Mouse (Mus musculus) lung, postnatal 25 days (tissue): Measurements from ENCODE around the gene Dpm1.

Source experiments
- DNase-seq: peaks from one replicate; pipeline ENCODE4 v3.0.0; 2022; ENCODE audit warnings: low spot score

Gene Dpm1

GRCm38 (mm10) chr2:168230026-168230728 lies at the start of gene Dpm1, which contains the start of the genes Gm20716 and Mocs3:
Dpm1 (minus strand) TSS chr2:168230591.
Gm20716 (minus strand) TSS chr2:168230364.
Mocs3 (plus strand) TSS chr2:168230622.
- peak; percentile 90 for DNase-seq

DNA sequence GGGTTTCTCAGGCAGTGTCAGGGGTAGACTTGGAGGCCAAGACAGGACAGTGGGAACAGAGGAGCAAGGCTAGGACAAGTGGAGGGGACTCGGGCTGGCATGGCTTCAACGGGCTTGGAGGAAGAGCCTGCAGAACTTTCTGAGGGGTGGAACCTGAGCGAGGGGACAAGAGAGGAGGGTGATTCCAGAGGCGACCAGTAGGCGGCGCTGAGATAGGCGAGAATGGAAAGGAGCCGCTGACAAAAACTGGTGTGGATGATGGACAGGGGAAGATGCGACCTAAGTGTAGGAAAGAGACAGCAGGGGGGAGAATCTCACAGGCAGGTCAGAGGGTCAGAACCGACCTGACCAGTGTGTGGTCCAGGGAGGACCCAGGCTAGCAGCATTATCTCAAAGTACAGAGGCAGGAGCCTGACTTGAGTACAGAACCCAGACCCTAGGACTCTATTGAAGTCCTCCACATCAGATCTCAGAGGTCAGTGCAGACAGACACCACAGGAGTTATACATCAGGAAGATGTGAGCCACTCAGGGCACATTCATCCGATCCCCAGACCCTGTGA lies 44.1 kb upstream of the Dpm1 start:
- DNase-seq = peak; percentile 36

DNA sequence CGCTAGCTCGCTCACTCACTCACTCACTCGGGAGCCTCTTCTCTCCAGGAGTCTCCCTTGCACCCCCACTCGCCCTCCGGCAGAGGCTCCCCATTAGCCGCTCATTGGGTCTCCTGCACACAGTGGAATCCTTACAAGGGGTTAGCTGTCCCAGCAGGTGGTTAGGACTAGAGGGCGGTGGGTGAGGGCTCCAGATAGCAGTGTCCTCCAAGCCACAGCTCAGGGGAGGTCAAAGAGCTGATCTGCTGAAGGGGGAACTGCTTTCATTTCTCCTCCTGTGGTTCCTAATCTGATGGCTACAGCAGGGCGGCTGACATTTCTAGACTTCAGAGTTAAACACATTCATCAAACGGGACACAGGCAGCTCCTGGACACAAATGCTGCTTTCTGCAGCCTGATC lies 43.0 kb upstream of the Dpm1 start:
- DNase-seq = no peak

GRCm38 (mm10) chr2:168268033-168268432 lies 37.6 kb upstream of the Dpm1 start:
- peak; percentile 8 for DNase-seq

- DNase-seq = no peak
Measured at GRCm38 (mm10) chr2:168260900-168261299, 30.5 kb upstream of the Dpm1 start.

DNA sequence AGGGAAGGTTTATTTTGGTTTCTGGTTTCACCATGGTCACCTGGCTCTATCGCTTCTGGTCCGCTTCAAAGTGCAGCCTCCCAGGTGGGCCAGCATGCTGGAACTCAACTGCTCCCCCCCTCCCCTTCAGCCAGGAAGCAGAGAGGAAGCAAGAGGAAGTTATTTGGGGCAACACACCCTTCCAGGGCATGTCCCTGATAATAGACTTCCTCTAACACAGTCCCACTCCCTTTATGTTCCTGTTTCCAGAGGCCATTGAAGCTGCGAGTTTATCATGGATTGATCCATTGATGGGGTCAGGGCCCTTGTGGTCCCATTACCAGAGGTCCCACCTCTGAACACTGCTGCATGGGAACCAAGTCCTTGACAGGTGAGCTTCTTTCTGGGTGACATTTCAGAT lies 29.7 kb upstream of the Dpm1 start:
- DNase-seq = no peak

DNA sequence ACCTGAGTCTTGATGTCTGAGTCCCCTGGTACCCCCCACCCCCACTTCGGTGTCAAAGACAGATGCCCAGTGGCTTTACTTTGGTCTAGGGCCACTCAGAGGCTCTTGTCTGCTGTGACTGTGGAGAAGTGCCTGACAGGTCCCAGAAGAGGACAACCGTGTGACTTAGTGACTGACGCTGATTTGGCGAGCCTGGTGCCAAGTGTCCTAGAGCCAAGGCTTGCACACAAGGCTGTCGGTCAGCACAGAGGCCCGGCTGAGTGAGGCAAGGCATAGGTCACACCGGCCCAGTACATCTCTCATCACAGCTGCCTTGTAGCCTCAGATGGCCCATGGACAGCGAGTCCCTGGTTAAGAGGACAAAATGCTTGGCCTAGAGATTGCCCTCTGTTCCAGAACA lies 28.7 kb upstream of the Dpm1 start:
- DNase-seq = no peak

DNA sequence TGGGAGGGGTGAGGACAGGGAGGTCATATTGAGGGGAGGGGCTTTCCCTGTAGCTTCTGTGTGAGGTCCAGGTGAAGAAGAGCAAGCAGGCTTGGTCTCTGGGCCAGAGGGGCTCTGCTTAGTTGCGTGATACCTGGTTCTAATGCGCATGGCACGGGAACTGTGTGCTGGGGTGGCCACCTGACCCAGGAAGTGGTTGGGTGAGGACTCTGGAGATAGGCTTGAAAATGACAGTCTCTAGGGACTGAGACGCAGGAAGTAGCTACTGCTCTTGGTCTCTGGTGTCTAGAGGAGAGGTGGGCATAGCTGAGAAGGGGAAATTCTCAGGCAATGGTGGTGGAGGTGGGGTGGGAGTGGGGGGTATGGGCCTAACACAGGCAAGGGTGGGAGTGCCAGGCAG lies 26.8 kb upstream of the Dpm1 start:
- DNase-seq = no peak

GRCm38 (mm10) chr2:168256506-168256905 lies 26.1 kb upstream of the Dpm1 start:
- no peak for DNase-seq

DNA sequence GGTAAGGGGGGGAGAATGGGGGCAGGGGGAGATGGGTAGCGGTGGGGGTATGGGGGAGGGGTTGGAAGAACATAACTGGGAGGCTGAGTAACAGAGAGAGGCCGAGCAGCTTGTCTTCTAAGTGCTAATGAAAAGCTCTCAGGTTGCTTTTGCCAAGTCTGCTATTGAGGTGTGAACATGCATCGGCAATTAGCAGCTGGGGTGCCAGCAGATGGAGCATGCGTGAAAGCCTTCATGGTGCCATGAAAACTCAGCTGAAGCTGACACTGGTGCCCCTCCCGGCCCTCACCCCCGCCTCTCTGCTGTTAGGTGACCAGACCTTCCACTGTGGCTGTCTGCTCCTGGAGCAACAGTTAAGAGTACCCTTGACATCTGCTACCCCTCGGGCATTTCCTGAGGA lies 23.4 kb upstream of the Dpm1 start:
- no peak for DNase-seq

DNA sequence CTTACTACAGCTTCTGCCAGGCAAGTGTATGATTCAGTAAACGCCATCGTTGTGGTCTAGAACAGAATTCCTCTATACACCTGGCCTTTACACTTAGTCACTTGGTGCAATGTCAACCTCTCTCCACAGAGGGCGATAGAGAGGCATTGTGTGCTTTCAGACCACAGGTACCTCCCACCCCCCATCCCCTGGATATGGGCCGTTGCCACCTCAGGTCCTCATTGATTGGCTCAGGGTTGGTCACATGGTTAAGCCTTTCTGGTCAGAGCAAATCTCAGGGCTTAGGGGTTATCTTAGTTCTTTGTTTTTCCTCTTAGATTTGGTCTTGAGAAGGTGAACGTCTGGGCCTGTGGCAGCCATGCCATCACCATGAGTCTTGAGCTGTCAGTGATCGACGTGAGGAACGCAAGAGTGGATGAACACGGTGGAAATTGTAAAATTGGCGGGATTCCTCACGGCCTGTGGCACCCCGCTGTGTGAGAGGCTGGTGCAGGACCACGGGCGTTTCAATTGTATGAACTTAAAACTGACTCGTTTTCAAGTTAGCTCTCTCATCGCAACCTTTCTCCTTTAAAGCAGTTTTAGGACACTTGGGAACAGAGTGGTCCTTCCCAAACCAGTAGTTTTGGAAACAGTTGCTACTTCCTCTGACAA lies 22.4 kb upstream of the Dpm1 start:
- DNase-seq = peak; percentile 20

DNA sequence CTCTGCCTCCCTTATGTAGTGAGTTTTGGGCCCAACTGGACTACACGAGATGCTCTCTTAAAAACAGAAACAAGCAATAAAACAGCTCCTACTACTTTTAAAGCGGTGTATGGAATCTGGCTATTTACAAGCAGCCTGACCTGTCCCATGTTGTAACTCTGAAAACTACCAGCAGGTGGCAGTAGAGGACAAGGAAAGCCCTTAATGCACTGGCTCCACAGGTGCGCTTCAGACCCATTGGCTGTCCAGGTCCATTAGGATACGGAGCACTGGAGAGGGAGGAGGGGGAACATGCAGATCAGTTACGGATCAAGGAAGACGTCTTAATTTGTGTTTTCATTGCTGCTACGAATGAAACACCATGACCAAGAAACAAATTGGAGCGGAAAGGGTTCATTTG lies 19.9 kb upstream of the Dpm1 start:
- DNase-seq = peak; percentile 83

DNA sequence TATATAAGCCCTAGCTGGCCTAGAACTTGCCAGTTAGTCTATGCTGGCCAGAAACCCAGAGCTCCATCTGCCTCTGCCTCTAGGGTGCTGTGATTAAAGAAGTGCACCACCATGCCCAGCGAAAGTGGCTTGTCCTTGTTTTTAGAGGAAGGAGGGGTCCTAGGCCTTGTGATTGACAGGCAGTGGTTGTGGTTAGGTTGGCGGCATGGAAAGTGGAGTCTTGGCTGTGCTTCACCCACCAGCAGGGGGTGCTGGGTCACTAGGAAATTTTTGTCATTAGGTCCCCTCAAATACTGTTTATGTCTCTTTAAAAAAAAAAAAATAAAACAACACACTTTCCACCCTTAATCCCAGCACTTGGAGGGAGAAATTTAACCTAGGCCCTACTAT lies 18.5 kb upstream of the Dpm1 start:
- DNase-seq = no peak

- DNase-seq = no peak
Measured at GRCm38 (mm10) chr2:168248167-168248855, 17.9 kb upstream of the Dpm1 start.

GRCm38 (mm10) chr2:168245571-168245970 lies 15.2 kb upstream of the Dpm1 start:
- DNase-seq = no peak

DNA sequence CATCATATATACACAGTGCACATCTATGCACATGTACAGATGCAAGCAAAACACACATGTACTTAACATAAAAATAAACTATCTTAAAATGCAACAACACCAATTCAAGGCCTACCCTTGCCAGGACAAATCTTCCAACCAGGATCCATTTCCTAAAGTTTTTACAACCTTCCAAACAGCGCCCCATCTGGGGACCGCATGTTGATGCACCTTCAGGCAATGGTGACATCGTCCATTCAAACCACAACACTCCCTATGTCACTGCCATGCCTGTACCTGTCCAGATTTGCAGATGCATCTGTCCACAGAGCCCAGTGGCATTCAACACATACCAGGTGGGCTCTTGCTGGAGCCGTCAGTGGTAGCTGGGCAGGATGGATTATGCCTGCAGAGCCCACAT lies 12.9 kb upstream of the Dpm1 start:
- DNase-seq = no peak

DNA sequence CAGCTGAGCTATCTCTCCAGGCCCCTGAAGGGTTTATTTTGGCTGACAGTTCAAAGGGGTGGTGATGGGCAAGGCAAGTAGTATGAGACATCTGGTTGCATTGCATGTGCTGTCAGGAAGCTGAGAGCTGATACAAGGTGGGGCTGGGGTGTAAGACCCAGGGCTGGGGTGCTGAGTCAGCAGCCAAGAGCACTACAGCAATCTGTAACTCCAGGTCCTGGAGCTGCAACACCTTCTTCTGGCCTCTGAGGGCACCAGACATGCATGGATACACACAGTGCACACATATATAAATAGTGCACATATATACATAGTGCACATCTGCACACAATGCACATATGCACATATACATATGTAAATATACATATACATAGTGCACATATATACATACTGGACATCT lies 12.4 kb upstream of the Dpm1 start:
- DNase-seq = no peak

- DNase-seq = no peak
Measured at GRCm38 (mm10) chr2:168238335-168238734, 7.9 kb upstream of the Dpm1 start.

GRCm38 (mm10) chr2:168233286-168233685 lies 2.9 kb upstream of the Dpm1 start:
- no peak for DNase-seq

DNA sequence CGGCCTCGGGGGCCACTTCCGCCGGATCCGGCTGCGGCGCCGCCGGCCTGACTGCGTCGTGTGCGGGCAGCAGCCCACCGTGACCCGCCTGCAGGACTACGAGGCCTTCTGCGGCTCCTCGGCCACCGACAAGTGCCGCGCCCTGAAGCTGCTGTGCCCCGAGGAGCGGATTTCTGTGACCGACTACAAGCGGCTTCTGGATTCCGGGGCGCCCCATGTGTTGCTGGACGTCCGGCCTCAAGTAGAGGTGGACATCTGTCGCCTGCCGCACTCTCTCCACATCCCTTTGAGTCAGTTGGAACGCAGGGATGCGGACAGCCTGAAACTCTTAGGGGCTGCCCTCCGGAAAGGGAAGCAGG lies 1.1 kb upstream of the Dpm1 start:
- no peak for DNase-seq

- no peak for DNase-seq
Measured at GRCm38 (mm10) chr2:168230773-168231470, 531 bp upstream of the Dpm1 start.
